Mouse (Mus musculus): Measurements from ENCODE around the gene Hint2. TPM values are rescaled to one million over a fixed set of nuclear protein-coding genes. Genes with fewer than 3 reads are reported as not detected.

Hint2 gene
- total RNA-seq, 1 experiment from 2014 or later = 34.1 TPM

- ATAC-seq (replicated peaks; ENCODE audit: low read depth, poor library complexity, severe bottlenecking) = no peak
Observed at GRCm38 (mm10) chr4:43657146-43657545, 880 bp upstream of the Hint2 start.

GRCm38 (mm10) chr4:43655656-43656338, 469 bp downstream of the Hint2 start:
- ATAC-seq (replicated peaks; ENCODE audit: low read depth, poor library complexity, severe bottlenecking) = no peak

GRCm38 (mm10) chr4:43653161-43654015, 2.9 kb downstream of the Hint2 start, which contains the start of gene Spag8:
TSS of gene Spag8 (minus strand) at chr4:43653594.
- ATAC-seq (replicated peaks; ENCODE audit: low read depth, poor library complexity, severe bottlenecking) = no peak

GRCm38 (mm10) chr4:43652726-43653125, 3.5 kb downstream of the Hint2 start:
- no peak for ATAC-seq (replicated peaks; ENCODE audit: low read depth, poor library complexity, severe bottlenecking)

- ATAC-seq (replicated peaks; ENCODE audit: low read depth, poor library complexity, severe bottlenecking) = no peak
Observed at GRCm38 (mm10) chr4:43649783-43650182, 6.5 kb downstream of the Hint2 start.

GRCm38 (mm10) chr4:43640491-43640890, 15.8 kb downstream of the Hint2 start:
- ATAC-seq (replicated peaks; ENCODE audit: low read depth, poor library complexity, severe bottlenecking) = no peak

GRCm38 (mm10) chr4:43640076-43640475, 16.2 kb downstream of the Hint2 start:
- no peak for ATAC-seq (replicated peaks; ENCODE audit: low read depth, poor library complexity, severe bottlenecking)

GRCm38 (mm10) chr4:43636751-43637150, 19.5 kb downstream of the Hint2 start:
- no peak for ATAC-seq (replicated peaks; ENCODE audit: low read depth, poor library complexity, severe bottlenecking)

GRCm38 (mm10) chr4:43634621-43635374, 21.5 kb downstream of the Hint2 start:
- no peak for ATAC-seq (replicated peaks; ENCODE audit: low read depth, poor library complexity, severe bottlenecking)

- no peak for ATAC-seq (replicated peaks; ENCODE audit: low read depth, poor library complexity, severe bottlenecking)
Observed at GRCm38 (mm10) chr4:43633736-43634135, 22.5 kb downstream of the Hint2 start.

- ATAC-seq (replicated peaks; ENCODE audit: low read depth, poor library complexity, severe bottlenecking) = no peak
Observed at GRCm38 (mm10) chr4:43633296-43633695, 23.0 kb downstream of the Hint2 start.

- ATAC-seq (replicated peaks; ENCODE audit: low read depth, poor library complexity, severe bottlenecking) = no peak
Observed at GRCm38 (mm10) chr4:43631956-43632920, 24.0 kb downstream of the Hint2 start.

- ATAC-seq (replicated peaks; ENCODE audit: low read depth, poor library complexity, severe bottlenecking) = 0 out of 2 replicates have a peak, but pooled peaks have one; percentile 17
Observed at GRCm38 (mm10) chr4:43631046-43631955, 25.0 kb downstream of the Hint2 start, which contains the start of gene Npr2. TSS of gene Npr2 (plus strand) at chr4:43631935.

GRCm38 (mm10) chr4:43630671-43631045, 25.6 kb downstream of the Hint2 start:
- ATAC-seq (replicated peaks; ENCODE audit: low read depth, poor library complexity, severe bottlenecking) = no peak

- peak; percentile 84 for ATAC-seq (replicated peaks; ENCODE audit: low read depth, poor library complexity, severe bottlenecking)
Observed at GRCm38 (mm10) chr4:43630030-43630581, 26.2 kb downstream of the Hint2 start.

- ATAC-seq (replicated peaks; ENCODE audit: low read depth, poor library complexity, severe bottlenecking) = no peak
Observed at GRCm38 (mm10) chr4:43629106-43629817, 27.0 kb downstream of the Hint2 start.

GRCm38 (mm10) chr4:43620146-43620778, 36.0 kb downstream of the Hint2 start:
- no peak for ATAC-seq (replicated peaks; ENCODE audit: low read depth, poor library complexity, severe bottlenecking)

Data from common myeloid progenitor, adult 5-6 weeks (primary cell).